Mouse (Mus musculus): ENCODE data around the gene Avil. TPM values are rescaled to one million over a fixed set of nuclear protein-coding genes. Genes with fewer than 3 reads are reported as not detected.

The Avil gene
- total RNA-seq, 2 experiments from 2014 or later, result 0.19 to 0.56 TPM

Small RNAs within 50 kb of the gene (microRNA-seq; reads per million reads assigned to microRNA genes)
- gene Mir26a-2 (11.6 to 325 reads per million in 2 experiments), gene Mir546 (0 to 0.36 reads per million in 2 experiments)

Other genes starting within 250 kb of the Avil start
- 1 to 10 TPM; 3.8 to 3.9 TPM for gene Atp23, start 99.4 kb upstream of the Avil start, total RNA-seq (2021)
- 100 to 1,000 TPM; 104 to 122 TPM for gene Ctdsp2, start 22.0 kb upstream of the Avil start, total RNA-seq (2021)
- 10 to 100 TPM; 49.8 to 60.5 TPM for gene Tsfm, start 30.1 kb downstream of the Avil start, total RNA-seq (2021)
- 1 to 10 TPM; 5.0 to 6.0 TPM for gene Mettl1, start 40.7 kb downstream of the Avil start, total RNA-seq (2021)
- under 1 TPM in 1 of 2 experiments, not detected in 1; 0.12 TPM for gene Eef1akmt3, start 40.8 kb downstream of the Avil start, total RNA-seq (2021)
- under 1 TPM; 0.27 to 0.50 TPM for gene Cyp27b1, start 47.5 kb downstream of the Avil start, total RNA-seq (2021)
- gene March9, start 59.5 kb downstream of the Avil start, total RNA-seq (2021), result 1 to 10 TPM; 1.6 TPM
- 100 to 1,000 TPM in 1 of 2 experiments, 10 to 100 TPM in 1; 92.4 to 113 TPM for gene Cdk4, start 62.8 kb downstream of the Avil start, total RNA-seq (2021)
- 10 to 100 TPM; 47.3 to 50.0 TPM for gene Tspan31, start 69.6 kb downstream of the Avil start, total RNA-seq (2021)
- 10 to 100 TPM; 12.2 to 12.3 TPM for gene Agap2, start 74.6 kb downstream of the Avil start, total RNA-seq (2021)
- gene Os9, start 120.4 kb downstream of the Avil start, total RNA-seq (2021), result 10 to 100 TPM; 29.3 to 34.8 TPM
- 1 to 10 TPM; 2.9 to 3.8 TPM for gene B4galnt1, start 164.5 kb downstream of the Avil start, total RNA-seq (2021)
- gene Slc26a10, start 179.9 kb downstream of the Avil start, total RNA-seq (2021), result 10 to 100 TPM; 45.5 to 66.9 TPM
- 10 to 100 TPM; 17.0 to 17.9 TPM for gene Arhgef25, start 189.4 kb downstream of the Avil start, total RNA-seq (2021)
- gene Dtx3, start 195.0 kb downstream of the Avil start, total RNA-seq (2021), result 10 to 100 TPM; 36.1 to 43.4 TPM
- gene Pip4k2c, start 210.9 kb downstream of the Avil start, total RNA-seq (2021), result 10 to 100 TPM; 22.8 to 23.1 TPM